Mouse (Mus musculus) urinary bladder, postnatal 14 days (tissue): ENCODE measurements around the gene Itih2.

Experiments used
- DNase-seq: peaks from one replicate; pipeline ENCODE4 v3.0.0; 2021; ENCODE audit warnings: low spot score

The Itih2 gene

GRCm38 (mm10) chr2:10131296-10131695, at the start of gene Itih2:
Gene Itih2, minus strand, starts transcription at chr2:10131396.
- DNase-seq, result no peak

GRCm38 (mm10) chr2:10169991-10170390, 38.8 kb upstream of the Itih2 start:
- no peak for DNase-seq

DNA sequence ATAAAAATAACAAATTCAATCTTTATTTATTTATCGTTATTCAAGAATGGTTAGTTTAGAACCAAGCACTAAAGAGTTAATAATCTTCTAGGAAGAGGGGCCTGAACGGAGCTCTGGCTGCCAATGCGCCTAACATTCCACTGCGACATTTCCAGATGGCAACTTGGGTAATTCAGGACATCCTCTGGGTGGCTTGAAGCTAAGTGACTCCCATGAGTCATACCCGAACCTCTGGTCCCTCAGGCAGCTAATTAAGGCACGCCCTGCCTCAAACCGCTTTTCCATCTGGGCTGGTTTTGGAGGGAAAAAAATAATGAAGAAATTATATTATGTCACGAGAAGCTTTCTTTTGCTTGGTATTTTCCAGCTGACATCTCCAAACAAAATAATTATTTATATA, 36.8 kb upstream of the Itih2 start:
- no peak for DNase-seq

GRCm38 (mm10) chr2:10167283-10167682, 36.1 kb upstream of the Itih2 start:
- no peak for DNase-seq

GRCm38 (mm10) chr2:10166635-10167034, 35.4 kb upstream of the Itih2 start:
- DNase-seq, result no peak

DNA sequence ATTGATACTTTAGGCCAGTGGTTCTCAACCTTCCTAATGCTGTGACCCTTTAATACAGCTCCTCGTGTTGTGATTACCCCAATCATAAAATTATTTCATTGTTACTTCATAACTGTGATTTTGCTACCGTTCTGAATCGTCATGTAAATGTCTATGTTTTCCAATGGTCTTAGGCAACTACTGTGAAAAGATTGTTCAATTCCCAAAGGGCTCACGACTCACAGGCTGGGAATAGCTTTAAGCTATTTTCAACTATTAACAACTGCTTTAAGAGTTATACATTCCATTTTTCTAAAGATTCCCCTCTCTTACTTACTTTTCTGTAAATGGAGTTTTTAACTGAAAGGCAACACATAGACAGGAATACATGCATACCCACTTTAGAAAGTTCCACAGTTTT, 30.8 kb upstream of the Itih2 start:
- no peak for DNase-seq

DNA sequence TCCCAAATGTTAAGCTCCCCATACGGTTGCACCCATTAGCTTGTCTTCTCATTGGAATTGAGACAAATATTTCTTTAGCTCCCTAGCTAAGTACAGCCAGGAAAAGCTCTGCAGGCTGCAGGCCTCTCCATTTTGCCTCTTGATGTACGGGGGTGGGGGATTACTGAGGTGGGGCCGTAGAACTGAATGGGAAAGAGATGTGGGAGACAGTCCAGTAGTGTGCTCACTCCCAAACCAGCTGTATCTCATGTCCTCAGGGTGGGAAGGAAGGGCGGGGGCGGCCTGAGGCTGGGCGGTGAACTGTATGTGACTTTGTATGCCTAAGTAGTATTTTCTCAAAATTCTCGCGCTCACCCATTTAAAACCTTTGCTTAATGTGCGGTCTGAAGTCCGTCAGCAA, 26.0 kb upstream of the Itih2 start:
- peak; percentile 28 for DNase-seq

- DNase-seq, result peak; percentile 58
Observed at GRCm38 (mm10) chr2:10153201-10154075, 22.2 kb upstream of the Itih2 start, which contains the start of gene Itih5. Gene Itih5, plus strand, starts transcription at chr2:10153571.

DNA sequence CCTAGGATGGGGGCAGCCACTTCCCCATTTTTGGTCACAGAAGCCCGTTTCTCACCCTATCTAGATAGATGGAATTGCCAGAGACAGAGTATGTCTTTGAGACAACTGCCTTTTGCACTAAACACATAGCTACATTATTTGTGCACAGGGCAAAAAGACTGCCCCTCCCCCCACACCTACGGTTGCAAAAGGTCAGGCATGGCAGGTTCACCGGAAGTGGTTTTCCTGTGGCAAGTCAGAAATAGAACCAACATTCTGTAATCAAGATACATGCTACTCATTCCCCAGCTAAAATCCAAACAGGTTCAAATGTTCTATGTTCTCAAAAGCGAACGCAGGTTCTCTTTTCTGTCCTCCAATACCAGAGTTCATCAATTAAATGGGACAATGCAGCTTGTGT, 21.4 kb upstream of the Itih2 start:
- DNase-seq, result no peak

DNA sequence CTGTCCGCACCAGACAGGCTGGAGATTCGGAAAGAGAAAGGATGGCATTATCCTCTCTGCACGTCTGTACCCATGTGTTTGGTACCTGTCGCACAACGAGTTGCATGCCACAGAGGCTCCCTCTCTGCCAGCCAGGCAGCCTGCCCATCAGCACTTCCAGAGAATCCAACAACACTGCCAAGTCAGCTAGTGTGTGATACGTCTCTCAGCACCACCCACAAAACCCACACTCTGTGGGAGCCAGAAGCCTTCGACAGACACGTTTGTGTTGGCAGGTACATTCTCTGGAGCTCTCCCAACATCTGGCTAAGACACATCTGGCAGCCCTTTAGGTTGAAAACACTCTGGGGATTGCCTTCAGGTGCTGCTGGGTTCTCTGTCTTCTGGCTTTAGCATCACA, 16.0 kb upstream of the Itih2 start:
- DNase-seq, result no peak

- no peak for DNase-seq
Observed at GRCm38 (mm10) chr2:10145514-10145913, 14.3 kb upstream of the Itih2 start.

DNA sequence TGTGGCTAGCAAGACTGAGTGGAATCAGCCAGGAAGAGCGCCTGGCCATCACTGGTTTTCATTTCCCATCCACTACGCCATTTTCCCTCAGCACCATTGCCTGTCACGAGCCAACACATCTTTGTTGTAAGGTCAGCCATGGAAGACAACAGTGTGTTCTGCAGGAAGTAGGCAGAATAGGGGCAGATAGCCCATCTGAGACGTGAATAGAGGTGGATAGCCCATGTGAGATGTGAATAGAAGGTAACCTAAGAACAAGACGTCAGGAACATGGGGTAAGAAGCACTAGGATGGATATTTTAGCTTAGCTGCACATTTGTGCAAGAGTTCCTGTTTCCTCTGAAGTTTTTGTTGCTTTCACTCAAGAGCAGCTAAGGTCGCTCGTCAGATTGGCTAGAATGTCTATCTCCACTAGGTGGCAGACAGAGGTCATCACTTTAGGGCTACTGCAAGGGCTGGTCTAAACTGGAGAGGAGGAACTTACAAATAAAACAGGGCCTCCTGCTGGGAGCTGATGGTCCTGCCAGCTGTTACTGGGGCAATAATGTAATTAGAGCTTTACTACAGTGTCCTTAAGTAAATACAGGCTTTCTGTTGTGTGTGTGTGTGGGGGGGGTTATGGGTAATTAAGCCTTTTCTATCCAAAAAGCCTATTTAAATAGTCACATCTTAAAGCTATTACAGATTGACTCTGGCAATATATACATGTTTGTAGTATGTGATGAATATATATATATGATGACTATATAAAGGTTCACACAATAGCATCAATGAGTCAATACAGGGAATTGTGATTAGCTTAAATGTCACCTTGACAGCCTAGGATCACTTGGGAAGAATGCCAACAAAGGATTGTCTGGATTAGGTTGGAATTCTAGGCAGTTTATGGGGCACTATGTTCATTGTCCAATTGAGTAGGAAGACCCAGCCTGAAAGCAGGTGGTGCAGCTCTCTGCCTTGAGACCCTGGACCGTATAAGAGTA, 11.6 kb upstream of the Itih2 start:
- DNase-seq, result peak; percentile 72

- DNase-seq, result peak; percentile 10
Observed at GRCm38 (mm10) chr2:10140456-10140855, 9.3 kb upstream of the Itih2 start.

DNA sequence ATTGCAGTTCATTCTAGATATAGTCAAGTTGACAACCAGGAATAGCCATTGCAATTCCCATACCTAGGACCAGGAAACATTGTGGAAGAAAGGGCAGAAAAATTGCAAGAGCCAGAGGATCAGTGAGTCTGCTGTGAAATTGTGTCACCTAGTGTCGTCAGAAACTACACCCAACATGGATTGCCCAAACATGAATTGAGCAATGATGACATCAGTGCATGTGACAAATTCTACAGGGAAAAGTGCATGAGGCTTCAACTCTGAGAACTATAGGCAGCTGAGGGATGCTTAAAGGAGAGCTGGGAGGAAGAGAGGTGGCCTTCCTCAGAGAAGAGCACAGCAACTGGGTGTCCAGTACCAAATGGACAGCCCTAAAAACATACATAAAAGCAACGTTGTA, 6.1 kb upstream of the Itih2 start:
- DNase-seq, result no peak

DNA sequence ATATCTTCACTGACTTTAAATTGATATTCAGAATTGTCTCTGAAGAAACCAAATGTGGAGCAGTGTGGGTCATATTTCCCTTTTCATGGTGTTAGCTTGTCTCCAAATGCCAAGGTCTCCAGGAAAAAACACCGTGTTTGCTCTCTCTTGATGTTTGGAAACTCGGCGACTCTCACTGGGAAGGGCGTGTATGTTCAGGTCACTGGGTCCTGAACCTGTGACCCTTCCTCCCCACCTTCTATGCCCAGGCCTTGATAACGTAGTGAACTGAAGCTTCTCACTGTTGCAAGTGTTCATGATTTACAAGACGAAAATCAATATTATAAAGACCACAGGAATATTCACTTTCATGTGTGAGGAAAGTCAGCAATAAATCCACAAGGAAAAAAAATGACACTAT, 2.7 kb upstream of the Itih2 start:
- no peak for DNase-seq

- DNase-seq, result no peak
Observed at GRCm38 (mm10) chr2:10132128-10132527, 932 bp upstream of the Itih2 start.

DNA sequence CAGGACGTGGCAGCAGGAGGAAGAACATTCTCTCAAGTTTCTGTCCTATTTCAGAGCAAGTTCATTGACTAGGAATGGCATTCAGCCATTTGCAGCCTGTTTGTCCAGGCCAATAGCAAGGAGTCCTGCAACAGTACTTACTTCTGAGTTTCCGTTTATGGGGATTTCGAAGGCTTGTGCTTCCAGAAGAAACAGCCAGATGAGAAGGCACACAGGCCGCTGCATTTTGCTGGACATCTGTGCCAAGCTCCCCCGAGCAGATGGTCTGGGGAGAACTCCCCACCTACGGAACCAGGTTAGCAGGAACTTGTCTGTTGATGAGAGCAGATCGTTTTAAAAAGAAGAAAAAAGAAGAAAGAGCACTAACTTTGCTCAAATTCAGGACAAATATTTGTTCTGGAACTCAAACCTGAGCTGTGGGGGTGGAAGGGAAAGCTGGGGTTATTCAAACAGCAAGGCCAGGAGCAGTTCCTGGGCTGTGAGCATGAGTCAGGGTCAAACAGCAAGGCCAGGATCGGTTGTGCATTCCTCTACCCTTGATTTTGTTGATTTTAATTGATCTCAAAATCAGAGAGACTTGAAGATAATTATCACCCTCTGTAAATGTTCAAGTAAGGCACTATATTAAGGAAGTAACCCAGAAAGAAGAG, 730 bp downstream of the Itih2 start:
- peak; percentile 35 for DNase-seq

- DNase-seq, result no peak
Observed at GRCm38 (mm10) chr2:10128571-10128970, 2.6 kb downstream of the Itih2 start.

DNA sequence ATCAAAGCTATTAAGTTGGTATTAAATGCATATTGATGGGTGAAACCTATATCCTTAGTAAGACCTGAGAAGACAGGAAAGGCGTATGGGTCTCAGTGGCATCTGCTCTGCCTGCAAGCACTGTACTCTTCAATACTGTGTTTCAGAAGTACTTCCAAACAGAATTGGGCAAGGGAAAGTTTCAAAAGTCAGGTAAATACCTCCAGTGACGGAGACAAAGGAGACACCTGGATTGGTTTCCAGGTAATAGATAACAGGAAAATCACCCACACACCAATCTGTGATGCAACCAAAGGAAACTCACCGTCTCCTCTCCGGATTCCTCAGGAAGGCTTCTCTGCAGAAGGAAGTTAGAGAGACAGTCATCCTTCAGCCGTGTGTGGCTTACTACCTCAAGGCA, 3.7 kb downstream of the Itih2 start:
- no peak for DNase-seq

- no peak for DNase-seq
Observed at GRCm38 (mm10) chr2:10126122-10126521, 5.1 kb downstream of the Itih2 start.

GRCm38 (mm10) chr2:10121826-10122225, 9.4 kb downstream of the Itih2 start:
- DNase-seq, result no peak

DNA sequence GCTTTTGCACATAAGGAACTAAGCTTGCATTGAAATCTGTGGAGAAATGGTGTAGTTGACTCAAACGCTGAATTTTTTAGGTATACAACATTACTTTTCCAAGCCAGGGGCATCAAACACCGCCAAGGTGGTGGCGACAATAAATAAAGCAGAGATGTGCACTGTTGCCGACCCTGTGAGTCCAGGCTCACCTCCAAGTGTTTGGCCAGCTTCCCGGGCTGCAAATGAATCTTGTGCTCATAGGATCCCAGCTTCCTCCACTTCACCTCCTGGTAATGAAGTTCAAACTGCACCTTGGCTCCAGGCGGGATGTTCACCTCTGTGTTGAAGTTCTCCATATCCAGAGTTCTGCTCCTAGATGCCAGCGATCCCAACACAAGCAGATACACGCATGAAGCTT, 11.9 kb downstream of the Itih2 start:
- DNase-seq, result no peak
